Mouse (Mus musculus): ENCODE results near the gene Lysmd2. TPM values are rescaled to one million over a fixed set of nuclear protein-coding genes. Genes with fewer than 3 reads are reported as not detected.

The Lysmd2 gene
- 20.9 and 21.7 TPM in 2 replicates for polyA plus RNA-seq (2015; fragmentation: Nextera tagmentation; extraction: Ambion mirVana)

GRCm38 (mm10) chr9:75625556-75626307, at the start of gene Lysmd2:
Lysmd2 (plus strand) TSS chr9:75625741.
- 0 out of 2 replicates have a peak, but pooled peaks cover 7% of the 10 kb centered on the region for H3K4me1 ChIP-seq (replicated peaks)
- H3K27me3 ChIP-seq: peaks cover 4% of the 10 kb centered on the region; the same call in 1 of the 2 replicates
- no peaks in the 10 kb centered on the region for H3K36me3 ChIP-seq
- peak within 1 kb of the TSS; percentile 74 for H3K9ac ChIP-seq
- peak within 1 kb of the TSS; percentile 73 for H3K27ac ChIP-seq
- peak within 1 kb of the TSS; percentile 84 for H3K4me2 ChIP-seq
- peak; percentile 89 for ATAC-seq (replicated peaks; ENCODE audit: insufficient number of reproducible peaks, insufficient read depth, low FRiP score, low read depth)
- no peaks in the 10 kb centered on the region for H3K9me3 ChIP-seq (replicated peaks)
- WGBS: under 1% methylated on average over 84 of the region's 94 CpGs
- peak within 1 kb of the TSS; percentile 69 for H3K4me3 ChIP-seq

- no peak overlapping the region for H3K4me3 ChIP-seq
- H3K36me3 ChIP-seq: no peaks in the 10 kb centered on the region
- H3K4me1 ChIP-seq (replicated peaks): 0 out of 2 replicates have a peak, but pooled peaks cover 2% of the 10 kb centered on the region
- no peak overlapping the region for H3K4me2 ChIP-seq
- no peak overlapping the region for H3K9ac ChIP-seq
- H3K27me3 ChIP-seq: no peaks in the 10 kb centered on the region
- no peaks in the 10 kb centered on the region for H3K9me3 ChIP-seq (replicated peaks)
- H3K27ac ChIP-seq: no peak overlapping the region
- 70% methylated on average over 6 of the region's 6 CpGs for WGBS
- ATAC-seq (replicated peaks; ENCODE audit: insufficient number of reproducible peaks, insufficient read depth, low FRiP score, low read depth): no peak
These were observed 46.2 kb upstream of the Lysmd2 start for GRCm38 (mm10) chr9:75579321-75579720.

- 45% methylated on average over 7 of the region's 7 CpGs for WGBS
- no peak for ATAC-seq (replicated peaks; ENCODE audit: insufficient number of reproducible peaks, insufficient read depth, low FRiP score, low read depth)
- H3K36me3 ChIP-seq: no peaks in the 10 kb centered on the region
- no peaks in the 10 kb centered on the region for H3K9me3 ChIP-seq (replicated peaks)
- H3K4me3 ChIP-seq: no peak overlapping the region
- 0 out of 2 replicates have a peak, but pooled peaks cover 2% of the 10 kb centered on the region for H3K4me1 ChIP-seq (replicated peaks)
- H3K4me2 ChIP-seq: no peak overlapping the region
- no peak overlapping the region for H3K9ac ChIP-seq
- no peaks in the 10 kb centered on the region for H3K27me3 ChIP-seq
- H3K27ac ChIP-seq: no peak overlapping the region
These were observed 43.7 kb upstream of the Lysmd2 start for GRCm38 (mm10) chr9:75581694-75582350.

GRCm38 (mm10) chr9:75589850-75590790, 35.4 kb upstream of the Lysmd2 start:
- WGBS: 77% methylated on average over 15 of the region's 15 CpGs
- H3K36me3 ChIP-seq: no peaks in the 10 kb centered on the region
- H3K4me2 ChIP-seq: no peak overlapping the region
- no peak for ATAC-seq (replicated peaks; ENCODE audit: insufficient number of reproducible peaks, insufficient read depth, low FRiP score, low read depth)
- no peak overlapping the region for H3K27ac ChIP-seq
- no peaks in the 10 kb centered on the region for H3K4me1 ChIP-seq (replicated peaks)
- H3K9ac ChIP-seq: no peak overlapping the region
- H3K4me3 ChIP-seq: no peak overlapping the region
- H3K9me3 ChIP-seq (replicated peaks): no peaks in the 10 kb centered on the region
- H3K27me3 ChIP-seq: no peaks in the 10 kb centered on the region

GRCm38 (mm10) chr9:75593481-75593880, 32.1 kb upstream of the Lysmd2 start:
- no peak overlapping the region for H3K9ac ChIP-seq
- WGBS: 79% methylated on average over 5 of the region's 5 CpGs
- H3K4me3 ChIP-seq: no peak overlapping the region
- no peak overlapping the region for H3K4me2 ChIP-seq
- no peaks in the 10 kb centered on the region for H3K27me3 ChIP-seq
- H3K9me3 ChIP-seq (replicated peaks): no peaks in the 10 kb centered on the region
- no peaks in the 10 kb centered on the region for H3K36me3 ChIP-seq
- H3K27ac ChIP-seq: no peak overlapping the region
- no peak for ATAC-seq (replicated peaks; ENCODE audit: insufficient number of reproducible peaks, insufficient read depth, low FRiP score, low read depth)
- H3K4me1 ChIP-seq (replicated peaks): no peaks in the 10 kb centered on the region

GRCm38 (mm10) chr9:75597036-75597435, 28.5 kb upstream of the Lysmd2 start:
- H3K36me3 ChIP-seq: no peaks in the 10 kb centered on the region
- no peak overlapping the region for H3K9ac ChIP-seq
- no peak overlapping the region for H3K4me3 ChIP-seq
- ATAC-seq (replicated peaks; ENCODE audit: insufficient number of reproducible peaks, insufficient read depth, low FRiP score, low read depth): no peak
- H3K4me2 ChIP-seq: no peak overlapping the region
- no peaks in the 10 kb centered on the region for H3K27me3 ChIP-seq
- H3K4me1 ChIP-seq (replicated peaks): peaks cover 16% of the 10 kb centered on the region
- 83% methylated on average over 13 of the region's 13 CpGs for WGBS
- no peaks in the 10 kb centered on the region for H3K9me3 ChIP-seq (replicated peaks)
- no peak overlapping the region for H3K27ac ChIP-seq

GRCm38 (mm10) chr9:75597596-75597995, 27.9 kb upstream of the Lysmd2 start:
- no peak overlapping the region for H3K9ac ChIP-seq
- 71% methylated on average over 4 of the region's 4 CpGs for WGBS
- no peaks in the 10 kb centered on the region for H3K27me3 ChIP-seq
- no peak overlapping the region for H3K4me3 ChIP-seq
- H3K27ac ChIP-seq: no peak overlapping the region
- H3K36me3 ChIP-seq: no peaks in the 10 kb centered on the region
- H3K4me2 ChIP-seq: no peak overlapping the region
- no peak for ATAC-seq (replicated peaks; ENCODE audit: insufficient number of reproducible peaks, insufficient read depth, low FRiP score, low read depth)
- no peaks in the 10 kb centered on the region for H3K9me3 ChIP-seq (replicated peaks)
- peaks cover 16% of the 10 kb centered on the region for H3K4me1 ChIP-seq (replicated peaks)

- Histone ChIP-seq H3K27me3 (no peaks in the 10 kb centered on the region), H3K4me3 (no peak overlapping the region), H3K27ac (no peak overlapping the region), H3K9me3 (replicated peaks) (no peaks in the 10 kb centered on the region), H3K4me2 (no peak overlapping the region), H3K36me3 (no peaks in the 10 kb centered on the region), H3K4me1 (replicated peaks) (peaks cover 16% of the 10 kb centered on the region), H3K9ac (no peak overlapping the region)
- ATAC-seq (replicated peaks; ENCODE audit: insufficient number of reproducible peaks, insufficient read depth, low FRiP score, low read depth): no peak
- 30% methylated on average over 5 of the region's 5 CpGs for WGBS
These were observed 26.2 kb upstream of the Lysmd2 start for GRCm38 (mm10) chr9:75599191-75599841.

- 62% methylated on average over 7 of the region's 7 CpGs for WGBS
- Histone ChIP-seq H3K27ac (no peak overlapping the region), H3K27me3 (no peaks in the 10 kb centered on the region), H3K4me3 (no peak overlapping the region), H3K4me1 (replicated peaks) (peaks cover 16% of the 10 kb centered on the region), H3K4me2 (no peak overlapping the region), H3K9me3 (replicated peaks) (no peaks in the 10 kb centered on the region), H3K9ac (no peak overlapping the region), H3K36me3 (no peaks in the 10 kb centered on the region)
- no peak for ATAC-seq (replicated peaks; ENCODE audit: insufficient number of reproducible peaks, insufficient read depth, low FRiP score, low read depth)
These were observed 25.2 kb upstream of the Lysmd2 start for GRCm38 (mm10) chr9:75600166-75600934.

- ATAC-seq (replicated peaks; ENCODE audit: insufficient number of reproducible peaks, insufficient read depth, low FRiP score, low read depth): 0 out of 2 replicates have a peak, but pooled peaks have one; percentile 47
- Histone ChIP-seq H3K27me3 (no peaks in the 10 kb centered on the region), H3K9ac (no peak overlapping the region), H3K27ac (no peak overlapping the region), H3K4me2 (0 out of 2 replicates have a peak overlapping the region, but pooled peaks have one; percentile 20), H3K4me3 (no peak overlapping the region), H3K4me1 (replicated peaks) (peaks cover 16% of the 10 kb centered on the region), H3K9me3 (replicated peaks) (no peaks in the 10 kb centered on the region), H3K36me3 (no peaks in the 10 kb centered on the region)
- WGBS: 32% methylated on average over 12 of the region's 12 CpGs
These were observed 24.0 kb upstream of the Lysmd2 start for GRCm38 (mm10) chr9:75601510-75601909.
